Mouse (Mus musculus) lung, embryonic 15.5 days (tissue): ENCODE results near the gene Tmem104. TPM values are rescaled to one million over a fixed set of nuclear protein-coding genes. Genes with fewer than 3 reads are reported as not detected.

Source experiments
- ATAC-seq: fragments of 200-750 bp; cut with Nextera tagmentation; 2 replicates; pipeline ENCODE4 v1.8.0; 2017; ENCODE audit warnings: moderate number of reproducible peaks, borderline replicate concordance; ENCODE audit not compliant: low FRiP score, low TSS enrichment; ENCODE audit errors: extremely low read depth
- H3K27ac ChIP-seq: fragments of 300-500 bp; sonication (generic); 2 replicates; pipeline ENCODE4 v1.5.1; 2015; ENCODE audit warnings: moderate library complexity, mild to moderate bottlenecking, inconsistent platforms
- H3K27me3 ChIP-seq: fragments of 300-500 bp; sonication (generic); 2 replicates; pipeline ENCODE4 v1.6.1; 2015; ENCODE audit warnings: inconsistent platforms
- H3K36me3 ChIP-seq: fragments of 300-500 bp; sonication (generic); 2 replicates; pipeline ENCODE4 v1.6.1; 2015; ENCODE audit warnings: inconsistent platforms
- H3K4me1 ChIP-seq: fragments of 300-500 bp; sonication (generic); 2 replicates; pipeline ENCODE4 v1.6.1; 2015; ENCODE audit warnings: inconsistent platforms
- H3K4me2 ChIP-seq: fragments of 300-500 bp; sonication (generic); 2 replicates; pipeline ENCODE4 v1.6.1; 2015; ENCODE audit warnings: inconsistent platforms, mild to moderate bottlenecking, moderate library complexity
- H3K4me3 ChIP-seq: fragments of 300-500 bp; sonication (generic); 2 replicates; pipeline ENCODE4 v1.5.1; 2015; ENCODE audit warnings: mild to moderate bottlenecking, inconsistent platforms
- H3K9ac ChIP-seq: fragments of 300-500 bp; sonication (generic); 2 replicates; pipeline ENCODE4 v1.6.1; 2015; ENCODE audit warnings: inconsistent platforms
- H3K9me3 ChIP-seq: fragments of 300-500 bp; sonication (generic); 2 replicates; pipeline ENCODE4 v1.6.1; 2016; ENCODE audit warnings: inconsistent platforms
- WGBS: fragments of 180-500 bp; shearing (Covaris S2); methylation state at CpG from one replicate; pipeline ENCODE4 v1.1.7; 2015; 5-methylcytosine and 5-hydroxymethylcytosine counted together
- polyA plus RNA-seq: library from polyadenylated mRNA; unstranded; fragments of >200 nt; fragmentation: Nextera tagmentation; extraction: Ambion mirVana; gene quantifications from 2 replicates; pipeline ENCODE4 v1.2.1, GENCODE M21; 2015

Gene Tmem104
- polyA plus RNA-seq, 1 experiment from 2014 or later, result 10.5 TPM

DNA sequence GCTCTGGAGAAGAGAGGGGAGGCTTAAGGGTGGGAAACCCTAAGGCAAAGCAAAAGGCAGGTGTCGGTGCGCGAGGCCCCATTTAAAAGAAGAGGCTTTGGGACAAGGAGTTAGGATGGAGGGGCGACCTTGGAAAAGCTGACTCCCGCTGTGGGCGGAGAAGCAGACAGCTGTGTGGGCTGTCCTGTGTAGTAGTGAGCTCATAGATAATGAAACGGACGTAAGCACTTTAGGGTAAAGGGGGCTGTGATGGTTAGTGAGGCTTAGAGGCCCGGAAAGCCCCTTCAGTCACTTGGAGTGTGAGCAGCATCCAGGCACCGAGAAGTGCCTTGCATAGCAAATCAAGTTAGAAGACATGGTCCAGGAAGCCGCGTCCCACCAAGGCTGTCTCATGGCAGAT lies 406 bp downstream of the Tmem104 start, which contains the start of gene Nat9:
Gene Nat9 (minus strand): TSS at position 167 of the 400 bp plus-strand sequence.
- 5% methylated on average over 12 of the region's 12 CpGs for WGBS
- Histone ChIP-seq H3K9ac (peak within 1 kb of the TSS; percentile 72), H3K27ac (peak within 1 kb of the TSS; percentile 83), H3K4me1 (peaks cover 24% of the 10 kb centered on the region), H3K4me3 (peak within 1 kb of the TSS; percentile 58), H3K27me3 (no peaks in the 10 kb centered on the region), H3K36me3 (no peaks in the 10 kb centered on the region), H3K4me2 (peak within 1 kb of the TSS; percentile 76), H3K9me3 (no peaks in the 10 kb centered on the region)
- peak; percentile 8; the same call in 1 of the 2 replicates for ATAC-seq

DNA sequence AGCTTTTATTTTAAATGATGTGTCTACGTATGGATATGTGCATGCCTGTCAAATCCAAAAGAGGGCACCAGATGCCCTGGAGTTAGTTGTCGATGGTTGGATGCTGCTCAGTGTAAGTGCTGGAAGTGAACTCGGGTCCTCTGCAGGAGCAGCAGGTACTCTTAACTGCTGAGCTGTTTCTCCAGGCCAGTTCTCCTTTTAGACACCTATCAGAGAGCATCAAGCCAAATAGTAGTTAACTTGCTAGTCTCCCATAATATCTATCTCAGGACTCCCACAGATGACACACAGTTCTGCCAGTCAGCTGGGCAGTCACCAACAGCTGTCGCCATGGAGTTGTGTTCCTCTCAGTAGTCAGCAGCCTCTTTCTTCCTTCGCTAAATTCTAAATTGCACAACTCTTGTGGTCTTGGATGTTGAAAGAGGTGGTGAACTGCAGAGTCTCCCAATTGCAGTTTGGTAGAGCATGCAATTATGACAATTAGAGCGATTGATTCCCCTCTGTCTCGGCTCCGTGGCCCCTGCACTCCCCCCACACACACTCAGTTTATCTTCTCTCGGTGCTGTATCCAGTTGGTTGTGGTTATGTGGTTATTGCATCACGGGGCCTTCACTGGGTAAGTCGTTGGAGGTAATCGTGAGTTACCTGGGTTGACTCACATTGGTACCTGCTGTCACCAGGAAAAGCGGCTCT lies 1.4 kb downstream of the Tmem104 start:
- H3K4me1 ChIP-seq, result peaks cover 24% of the 10 kb centered on the region
- H3K4me2 ChIP-seq, result peak overlapping the region; percentile 76; the same call in 1 of the 2 replicates
- no peak for ATAC-seq
- H3K27ac ChIP-seq, result no peak overlapping the region
- no peak overlapping the region for H3K9ac ChIP-seq
- no peaks in the 10 kb centered on the region for H3K36me3 ChIP-seq
- no peaks in the 10 kb centered on the region for H3K9me3 ChIP-seq
- no peaks in the 10 kb centered on the region for H3K27me3 ChIP-seq
- H3K4me3 ChIP-seq, result no peak overlapping the region; the same call in 1 of the 2 replicates
- WGBS, result 78% methylated on average over 13 of the region's 13 CpGs

DNA sequence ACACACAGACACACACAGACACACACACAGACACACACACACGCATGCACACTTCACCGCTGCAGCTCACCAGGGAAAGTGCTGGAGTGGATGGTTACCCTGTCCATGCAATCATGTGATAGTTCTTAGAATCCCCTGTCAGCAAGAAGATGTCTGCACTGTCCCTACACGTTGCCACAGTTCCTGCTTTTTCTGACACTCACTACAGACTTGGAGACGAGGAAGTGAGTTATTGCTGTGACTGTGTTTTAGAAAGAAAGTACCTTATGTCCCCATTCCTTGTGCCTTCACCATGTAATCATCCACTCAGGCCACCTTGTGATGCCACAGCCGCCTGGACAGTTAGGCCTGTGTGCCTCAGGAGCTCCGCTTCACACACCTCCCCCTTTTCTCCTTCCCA lies 2.0 kb downstream of the Tmem104 start:
- H3K9me3 ChIP-seq, result no peaks in the 10 kb centered on the region
- H3K4me3 ChIP-seq, result no peak overlapping the region
- peaks cover 24% of the 10 kb centered on the region for H3K4me1 ChIP-seq
- no peak overlapping the region for H3K27ac ChIP-seq
- no peak for ATAC-seq
- no peaks in the 10 kb centered on the region for H3K36me3 ChIP-seq
- H3K4me2 ChIP-seq, result no peak overlapping the region
- no peaks in the 10 kb centered on the region for H3K27me3 ChIP-seq
- WGBS, result 88% methylated on average over 6 of the region's 6 CpGs
- H3K9ac ChIP-seq, result no peak overlapping the region

- Histone ChIP-seq H3K4me2 (0 out of 2 replicates have a peak overlapping the region, but pooled peaks have one; percentile 13), H3K27ac (peak overlapping the region; percentile 58), H3K9me3 (no peaks in the 10 kb centered on the region), H3K4me3 (no peak overlapping the region), H3K4me1 (peaks cover 14% of the 10 kb centered on the region), H3K36me3 (no peaks in the 10 kb centered on the region), H3K27me3 (no peaks in the 10 kb centered on the region), H3K9ac (no peak overlapping the region)
- 39% methylated on average over 9 of the region's 9 CpGs for WGBS
- no peak for ATAC-seq
Measured at GRCm38 (mm10) chr11:115192180-115192579, 4.9 kb downstream of the Tmem104 start.

GRCm38 (mm10) chr11:115194693-115195092 lies 7.4 kb downstream of the Tmem104 start:
- H3K4me2 ChIP-seq, result no peak overlapping the region
- H3K27ac ChIP-seq, result no peak overlapping the region
- H3K9me3 ChIP-seq, result no peaks in the 10 kb centered on the region
- no peaks in the 10 kb centered on the region for H3K36me3 ChIP-seq
- WGBS, result 77% methylated on average over 6 of the region's 6 CpGs
- H3K4me3 ChIP-seq, result no peak overlapping the region
- ATAC-seq, result no peak
- peaks cover 8% of the 10 kb centered on the region for H3K4me1 ChIP-seq
- H3K9ac ChIP-seq, result no peak overlapping the region
- no peaks in the 10 kb centered on the region for H3K27me3 ChIP-seq

DNA sequence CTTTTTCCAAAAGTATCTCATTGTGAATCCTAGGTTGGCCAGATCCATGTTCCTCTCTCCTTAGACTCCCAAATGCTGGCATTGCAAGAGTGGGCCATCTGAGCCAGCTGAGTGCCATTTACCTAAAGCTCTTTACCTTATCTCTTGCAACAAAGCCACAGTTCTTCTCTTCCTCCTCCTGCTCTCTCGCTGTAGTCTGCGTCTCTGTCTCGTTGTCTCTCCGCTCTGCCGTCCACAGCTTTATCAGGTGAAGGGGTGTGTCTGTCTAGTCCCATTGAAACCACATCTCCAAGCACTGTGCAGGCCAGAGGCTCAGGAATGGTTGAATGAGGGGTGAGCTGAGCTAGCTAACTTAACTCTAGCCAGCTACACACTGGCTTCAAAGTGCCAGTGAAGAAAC lies 8.6 kb downstream of the Tmem104 start:
- no peak overlapping the region for H3K9ac ChIP-seq
- no peak for ATAC-seq
- H3K36me3 ChIP-seq, result no peaks in the 10 kb centered on the region
- no peak overlapping the region for H3K27ac ChIP-seq
- no peak overlapping the region for H3K4me3 ChIP-seq
- H3K4me1 ChIP-seq, result peaks cover 8% of the 10 kb centered on the region
- no peak overlapping the region for H3K4me2 ChIP-seq
- H3K9me3 ChIP-seq, result no peaks in the 10 kb centered on the region
- WGBS, result 62% methylated on average over 5 of the region's 5 CpGs
- H3K27me3 ChIP-seq, result no peaks in the 10 kb centered on the region

DNA sequence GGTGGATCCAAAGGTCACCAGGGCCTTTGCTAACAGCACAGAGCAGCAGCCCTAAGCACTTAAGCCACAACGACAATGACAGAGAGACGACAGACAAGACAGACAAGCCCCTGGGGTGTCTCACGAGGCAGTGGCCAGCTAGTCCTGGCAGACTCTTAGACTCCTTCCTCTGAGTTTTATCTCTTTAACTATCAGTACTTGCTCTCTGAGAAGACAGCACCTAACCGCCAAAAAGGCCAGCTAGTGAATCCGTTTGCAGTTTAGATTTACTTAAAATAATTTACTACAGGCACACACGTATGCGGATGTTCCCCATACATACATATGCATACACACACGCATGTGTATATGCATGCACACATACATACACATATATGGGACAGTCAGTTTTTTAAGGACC lies 10.3 kb downstream of the Tmem104 start:
- Histone ChIP-seq H3K27ac (no peak overlapping the region), H3K36me3 (no peaks in the 10 kb centered on the region), H3K4me2 (no peak overlapping the region), H3K27me3 (no peaks in the 10 kb centered on the region), H3K4me3 (no peak overlapping the region), H3K4me1 (peaks cover 1% of the 10 kb centered on the region), H3K9ac (no peak overlapping the region), H3K9me3 (no peaks in the 10 kb centered on the region)
- WGBS, result 77% methylated on average over 8 of the region's 8 CpGs
- no peak for ATAC-seq

DNA sequence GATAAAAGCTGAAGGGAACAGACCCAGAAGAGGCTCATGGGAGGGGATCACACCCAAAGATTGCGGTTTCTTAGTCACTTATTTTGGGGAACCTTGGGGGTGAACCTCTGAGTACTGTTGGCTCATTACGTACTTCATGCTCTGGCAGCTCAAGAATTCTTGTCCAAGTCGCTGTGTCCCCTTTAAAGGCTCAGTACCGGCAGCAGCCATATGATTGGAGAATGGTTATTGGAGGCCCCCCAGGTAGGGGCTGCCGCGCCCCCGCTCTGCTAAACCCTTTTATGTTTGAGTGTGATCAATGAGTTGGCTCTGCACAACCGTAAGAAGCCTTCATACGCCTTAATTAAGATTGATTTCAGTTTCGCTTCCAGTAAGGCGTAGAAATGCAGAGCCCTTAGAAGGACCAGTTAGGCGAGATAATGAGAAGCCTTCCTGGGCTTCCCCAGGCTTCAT lies 11.7 kb downstream of the Tmem104 start:
- Histone ChIP-seq H3K4me1 (no peaks in the 10 kb centered on the region), H3K9ac (no peak overlapping the region), H3K4me3 (no peak overlapping the region), H3K36me3 (no peaks in the 10 kb centered on the region), H3K9me3 (no peaks in the 10 kb centered on the region), H3K4me2 (no peak overlapping the region), H3K27me3 (0 out of 2 replicates have a peak, but pooled peaks cover 4% of the 10 kb centered on the region), H3K27ac (no peak overlapping the region)
- ATAC-seq, result no peak
- WGBS, result 42% methylated on average over 12 of the region's 12 CpGs

GRCm38 (mm10) chr11:115200520-115200919 lies 13.2 kb downstream of the Tmem104 start:
- H3K4me1 ChIP-seq, result no peaks in the 10 kb centered on the region
- H3K4me3 ChIP-seq, result no peak overlapping the region
- ATAC-seq, result no peak
- no peaks in the 10 kb centered on the region for H3K9me3 ChIP-seq
- H3K4me2 ChIP-seq, result no peak overlapping the region
- H3K36me3 ChIP-seq, result 0 out of 2 replicates have a peak, but pooled peaks cover 4% of the 10 kb centered on the region
- no peak overlapping the region for H3K9ac ChIP-seq
- WGBS, result 89% methylated on average over 4 of the region's 4 CpGs
- H3K27ac ChIP-seq, result no peak overlapping the region
- H3K27me3 ChIP-seq, result 0 out of 2 replicates have a peak, but pooled peaks cover 6% of the 10 kb centered on the region

DNA sequence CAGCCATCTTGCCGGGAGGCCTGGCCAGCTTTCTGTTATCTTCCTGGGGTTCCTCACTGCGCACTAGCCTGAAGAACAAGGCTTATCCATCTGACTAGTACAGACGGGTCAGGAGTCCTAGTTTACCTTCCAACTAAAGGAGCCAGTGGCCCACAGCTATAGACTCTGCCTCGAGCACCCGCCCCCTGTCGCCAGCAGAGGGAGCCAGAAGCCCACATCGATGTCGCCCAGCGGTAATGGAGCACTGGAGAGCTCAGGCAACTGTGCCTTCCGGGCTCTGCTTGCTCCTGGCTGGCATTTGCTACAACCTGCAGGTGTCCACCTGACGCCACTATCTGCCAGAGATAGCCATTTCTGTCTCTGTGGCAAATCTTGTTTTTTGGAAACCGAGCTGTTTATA lies 15.0 kb downstream of the Tmem104 start:
- Histone ChIP-seq H3K4me3 (no peak overlapping the region), H3K4me1 (no peaks in the 10 kb centered on the region), H3K36me3 (peaks cover 12% of the 10 kb centered on the region; the same call in 1 of the 2 replicates), H3K9ac (no peak overlapping the region), H3K9me3 (no peaks in the 10 kb centered on the region), H3K27ac (no peak overlapping the region), H3K4me2 (no peak overlapping the region), H3K27me3 (0 out of 2 replicates have a peak, but pooled peaks cover 6% of the 10 kb centered on the region)
- WGBS, result 12% methylated on average over 12 of the region's 12 CpGs
- ATAC-seq, result peak; percentile 57; the same call in 1 of the 2 replicates

DNA sequence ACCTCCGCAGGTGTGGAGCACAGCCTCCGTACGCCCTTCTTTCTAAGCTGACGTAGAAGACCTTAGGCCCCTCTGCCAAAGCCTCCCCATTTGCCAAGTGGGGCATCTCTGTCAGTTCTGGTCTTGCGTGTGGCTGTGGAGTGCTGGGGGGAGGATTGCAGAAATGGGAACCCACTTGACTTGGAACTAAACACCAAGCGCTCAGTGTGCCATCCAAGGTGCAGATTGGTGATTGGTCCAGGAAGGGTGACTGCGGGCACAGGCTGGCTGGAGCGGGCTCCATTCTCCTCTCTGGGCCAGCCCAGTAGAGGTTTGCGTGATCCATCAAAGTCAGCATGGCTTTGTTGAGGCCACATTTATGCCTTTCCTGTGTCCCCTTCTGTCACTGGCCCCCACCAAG lies 15.5 kb downstream of the Tmem104 start:
- ATAC-seq, result no peak
- Histone ChIP-seq H3K4me1 (no peaks in the 10 kb centered on the region), H3K9ac (no peak overlapping the region), H3K36me3 (peaks cover 12% of the 10 kb centered on the region; the same call in 1 of the 2 replicates), H3K27me3 (0 out of 2 replicates have a peak, but pooled peaks cover 6% of the 10 kb centered on the region), H3K9me3 (no peaks in the 10 kb centered on the region), H3K4me3 (no peak overlapping the region), H3K27ac (no peak overlapping the region), H3K4me2 (no peak overlapping the region)
- WGBS, result 92% methylated on average over 9 of the region's 9 CpGs

DNA sequence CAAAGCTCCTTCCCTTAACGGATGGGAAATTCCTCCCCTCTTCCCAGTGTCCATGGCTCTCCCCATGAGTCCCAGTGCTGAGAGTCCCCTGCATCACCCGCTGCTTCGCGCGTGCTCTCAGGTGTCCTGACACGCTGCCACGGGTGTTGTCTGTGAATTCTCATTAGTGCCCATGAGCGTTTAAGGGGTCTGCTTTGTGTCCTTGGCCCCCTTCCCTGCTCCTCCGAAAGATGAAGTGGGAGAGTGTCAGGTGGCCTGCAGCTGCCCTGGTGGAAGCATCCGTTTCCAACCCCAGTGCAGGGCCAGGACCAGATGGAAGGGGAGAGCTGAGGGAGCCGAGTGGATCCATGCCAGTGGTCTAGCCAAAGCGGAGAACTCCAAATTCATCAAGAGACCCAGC lies 20.8 kb downstream of the Tmem104 start:
- no peaks in the 10 kb centered on the region for H3K9me3 ChIP-seq
- H3K27ac ChIP-seq, result no peak overlapping the region
- no peak overlapping the region for H3K9ac ChIP-seq
- WGBS, result 81% methylated on average over 12 of the region's 12 CpGs
- ATAC-seq, result no peak
- H3K4me3 ChIP-seq, result no peak overlapping the region
- peaks cover 12% of the 10 kb centered on the region; the same call in 1 of the 2 replicates for H3K36me3 ChIP-seq
- H3K4me1 ChIP-seq, result no peaks in the 10 kb centered on the region
- H3K4me2 ChIP-seq, result no peak overlapping the region
- 0 out of 2 replicates have a peak, but pooled peaks cover 6% of the 10 kb centered on the region for H3K27me3 ChIP-seq
